Mouse (Mus musculus) layer of hippocampus, adult 2 months (tissue): ENCODE results near the gene 4933430I17Rik. TPM values are rescaled to one million over a fixed set of nuclear protein-coding genes. Genes with fewer than 3 reads are reported as not detected.
A peak's percentile ranks its signal among the peaks of the same experiment; 100 is the strongest.
"Not testable (repeated sequence)": the region's sequence is repeated elsewhere in the genome, so short reads cannot be mapped to it uniquely, and the experiment has no call there.

Experiments
- DNase-seq, 2 experiments: peaks; one replicate each; pipeline ENCODE4 v3.0.0; 2022; ENCODE audit warnings: low spot score in 2 of 2
- H3K27ac ChIP-seq: fragments of 200-600 bp; 2 replicates; pipeline ENCODE4 v1.8.1; 2022
- H3K4me3 ChIP-seq: fragments of 200-600 bp; 2 replicates; pipeline ENCODE4 v1.8.1; 2022; ENCODE audit warnings: mild to moderate bottlenecking
- CTCF ChIP-seq: fragments of 200-600 bp; conservative IDR thresholded peaks from 2 replicates; pipeline ENCODE4 v1.8.1; 2022; ENCODE audit warnings: antibody characterized with exemption, mild to moderate bottlenecking, moderate library complexity
- total RNA-seq, 2 experiments: library from RNA; stranded (reverse); gene quantifications; 2 replicates each; pipeline ENCODE4 v1.2.3; 2021

The 4933430I17Rik gene
- total RNA-seq, 2 experiments from 2014 or later, result 0.44 TPM; not detected in 1

DNA sequence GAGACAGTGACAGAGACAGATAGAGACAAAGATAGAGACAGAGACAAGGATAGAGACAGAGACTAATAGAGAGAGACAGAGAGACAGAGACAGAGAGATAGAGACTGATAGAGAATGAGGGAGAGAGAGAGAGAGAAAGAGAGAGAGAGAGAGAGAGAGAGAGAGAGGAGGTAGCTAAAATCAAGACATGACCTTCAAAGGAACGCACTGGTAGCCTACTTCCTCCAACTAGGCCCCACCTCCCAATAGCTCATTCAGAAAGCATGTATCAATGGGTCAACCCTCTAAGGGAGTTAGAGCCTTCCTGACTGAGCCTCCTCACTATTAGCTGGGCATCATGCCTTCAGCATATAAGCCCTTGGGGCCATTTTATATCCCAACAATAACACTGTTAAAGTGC lies 43.2 kb downstream of the 4933430I17Rik start:
- no peak for DNase-seq
- no peak overlapping the region for H3K4me3 ChIP-seq
- no peak for TF ChIP-seq CTCF
- H3K27ac ChIP-seq, result no peak overlapping the region

DNA sequence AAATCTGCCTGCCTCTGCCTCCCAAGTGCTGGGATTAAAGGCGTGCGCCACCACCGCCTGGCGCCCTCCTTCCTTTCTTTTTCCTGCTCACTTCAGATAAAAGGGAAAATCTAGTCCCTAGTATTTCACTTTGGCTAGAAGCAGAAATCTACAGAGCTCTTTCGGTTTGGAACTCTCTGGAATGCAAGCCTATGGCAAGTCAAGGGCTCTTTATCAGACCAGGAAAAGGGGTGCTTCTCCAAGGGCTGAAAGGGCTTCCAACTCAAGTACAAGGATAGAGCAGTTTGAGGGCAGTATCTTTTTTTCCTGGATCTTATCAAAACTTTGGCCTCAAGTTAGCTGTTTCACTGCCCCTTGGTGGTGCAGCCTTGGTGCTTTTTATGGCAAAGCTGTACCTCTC lies 44.4 kb downstream of the 4933430I17Rik start:
- no peak for TF ChIP-seq CTCF
- Histone ChIP-seq H3K4me3 (no peak overlapping the region), H3K27ac (no peak overlapping the region)
- no peak for DNase-seq

DNA sequence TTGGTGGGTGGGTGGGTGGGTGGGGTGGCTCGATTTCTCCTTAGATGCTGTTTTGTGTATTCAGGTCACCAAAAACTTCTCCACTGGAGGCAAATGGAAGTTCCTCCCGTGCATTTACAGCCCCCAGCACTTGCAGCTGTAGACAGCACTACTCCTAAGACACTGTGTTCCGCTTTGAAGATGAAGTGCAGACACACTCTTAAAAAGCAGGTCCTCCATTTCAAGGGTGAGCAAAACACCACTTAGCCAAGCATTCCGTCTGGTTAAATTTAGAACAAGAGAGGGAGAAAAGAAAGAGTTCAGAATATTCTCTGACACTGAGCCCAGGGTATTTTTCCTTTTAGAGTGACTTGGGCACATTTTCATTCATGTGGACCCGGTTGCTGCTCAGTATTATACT lies 44.9 kb downstream of the 4933430I17Rik start:
- no peak overlapping the region for H3K4me3 ChIP-seq

DNA sequence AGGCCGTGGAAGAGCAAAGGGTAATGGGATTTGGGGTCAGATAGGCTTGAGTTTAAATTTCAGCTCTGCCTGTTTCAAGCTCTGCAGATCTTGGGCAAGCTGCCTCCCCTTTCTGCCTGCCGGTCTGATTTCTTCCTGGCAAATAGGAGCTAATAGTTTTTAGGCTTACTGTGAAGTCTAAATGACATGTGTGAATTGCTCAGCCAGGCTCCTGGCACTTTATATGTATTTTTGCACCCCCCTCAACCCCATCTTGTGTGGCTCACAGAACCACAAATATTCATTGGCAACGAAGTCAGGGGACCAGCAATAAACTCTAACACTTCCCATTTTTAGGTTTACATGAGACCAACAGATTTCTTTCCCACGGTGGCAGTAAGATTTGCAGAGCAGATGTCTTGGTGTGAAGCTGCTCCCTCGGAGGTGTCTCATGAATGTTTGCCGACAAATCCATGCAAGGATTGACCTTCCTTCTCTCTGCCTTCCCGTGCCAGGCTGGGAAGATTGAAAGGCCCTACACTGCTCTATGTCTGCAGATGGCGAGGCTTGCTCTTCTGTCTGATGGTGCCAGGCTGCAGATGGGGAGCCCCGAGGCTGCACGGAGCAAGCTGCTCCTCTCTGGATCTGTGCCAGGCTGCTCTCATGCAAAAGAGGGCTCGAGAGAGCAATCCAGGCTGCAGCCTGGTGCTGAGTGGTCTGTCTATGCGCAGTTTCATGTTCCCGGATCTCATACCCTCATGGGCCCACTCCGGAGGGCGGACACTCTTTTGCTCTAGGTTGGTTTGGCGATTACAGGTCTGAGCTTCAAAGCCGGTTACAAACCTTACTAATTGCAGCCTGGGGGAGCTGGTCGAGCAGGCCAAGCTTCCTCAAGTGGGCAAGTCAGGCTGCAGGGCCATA lies 57.4 kb downstream of the 4933430I17Rik start:
- peak; percentile 74 to 77 for DNase-seq
- H3K27ac ChIP-seq, result peak overlapping the region; percentile 57; the same call in 1 of the 2 replicates
- peak overlapping the region; percentile 46 for H3K4me3 ChIP-seq
- TF ChIP-seq CTCF, result no peak

More for the DNA sequence above, 44.9 kb downstream of the 4933430I17Rik start:
- H3K27ac ChIP-seq, result no peak overlapping the region
- DNase-seq, result no peak
- no peak for TF ChIP-seq CTCF

DNA sequence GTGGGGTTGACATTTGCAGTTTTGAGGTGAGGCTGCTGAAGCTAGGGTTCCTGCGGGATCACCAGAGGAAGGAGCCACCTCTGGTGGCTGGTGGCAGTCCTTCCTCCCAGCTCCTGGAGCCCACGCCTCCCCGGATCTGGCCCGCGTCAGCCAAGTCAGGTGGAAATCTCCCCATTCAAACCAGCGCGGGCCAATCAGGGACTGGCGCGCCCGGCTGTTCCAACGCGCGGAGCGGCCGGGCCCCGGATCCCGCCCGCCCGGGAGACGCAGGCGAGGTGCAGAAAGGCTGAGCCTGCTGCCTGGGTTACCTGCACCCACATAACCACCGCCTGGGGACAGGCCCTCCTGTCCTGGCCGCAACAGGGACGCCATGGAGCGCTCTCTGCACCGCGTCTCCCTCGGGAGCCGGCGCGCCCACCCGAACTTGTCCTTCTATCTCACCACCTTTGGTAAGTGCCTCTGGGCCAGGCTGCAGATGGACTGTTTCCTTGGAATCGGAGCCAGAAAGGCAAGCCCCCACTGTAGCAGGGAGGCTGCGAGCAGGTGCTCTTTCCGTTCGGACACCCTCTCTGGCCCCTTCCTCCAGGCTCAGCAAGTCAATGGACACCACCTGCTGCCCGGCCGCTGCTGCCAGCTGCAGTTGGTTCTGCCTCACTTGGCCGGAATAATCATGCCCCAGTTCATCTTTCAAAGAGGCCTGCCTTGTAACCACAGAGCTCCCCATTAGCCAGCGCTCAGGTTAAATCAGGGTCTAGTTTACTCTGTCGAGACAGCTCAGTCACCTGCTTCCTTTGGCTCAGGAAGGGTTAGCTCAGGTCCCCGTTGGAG lies 58.3 kb downstream of the 4933430I17Rik start:
- DNase-seq, result peak; percentile 29 to 50
- peak; percentile 43 for TF ChIP-seq CTCF
- Histone ChIP-seq H3K4me3 (peak overlapping the region; percentile 46), H3K27ac (peak overlapping the region; percentile 57; the same call in 1 of the 2 replicates)

DNA sequence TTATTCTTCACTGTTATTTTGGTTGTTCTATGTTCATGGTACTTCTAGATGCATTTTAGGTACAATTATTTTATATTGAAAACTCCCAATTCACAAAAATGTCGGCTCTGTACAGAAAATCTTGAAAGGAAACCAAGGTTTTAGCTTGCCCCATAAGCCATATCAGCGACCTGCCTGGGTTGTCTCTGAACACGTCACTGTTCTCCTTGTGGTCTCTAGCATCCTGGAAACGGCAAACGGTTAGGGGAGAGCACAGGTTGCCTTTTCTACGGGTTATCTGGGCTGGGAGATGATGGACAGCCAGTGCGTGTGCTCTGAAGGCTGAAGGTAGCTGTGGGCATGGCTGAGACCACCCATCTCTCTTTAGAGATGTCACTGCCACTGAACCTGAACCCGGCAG lies 61.9 kb downstream of the 4933430I17Rik start:
- TF ChIP-seq CTCF, result no peak

DNA sequence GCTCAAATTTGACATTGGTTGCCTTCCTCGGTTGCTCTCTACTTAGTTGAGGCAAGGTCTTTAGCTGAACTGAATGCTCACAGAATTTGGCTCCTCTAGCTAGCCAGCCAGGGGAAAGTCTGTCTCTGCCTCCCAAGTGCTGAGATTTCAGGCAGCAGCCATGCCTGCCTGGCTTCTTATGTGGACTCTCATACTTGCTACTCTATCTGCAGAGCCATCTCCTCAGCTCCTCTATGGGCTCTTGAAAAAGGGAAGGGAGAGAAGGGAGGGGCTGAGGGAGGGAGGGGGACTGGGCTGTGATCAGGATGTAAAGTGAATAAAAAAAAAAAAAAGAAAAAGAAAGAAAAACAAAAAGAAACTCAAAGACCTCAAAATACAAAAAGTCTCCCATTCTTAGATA lies 65.7 kb downstream of the 4933430I17Rik start:
- no peak overlapping the region for H3K4me3 ChIP-seq
- no peak for TF ChIP-seq CTCF
- no peak overlapping the region for H3K27ac ChIP-seq
- no peak for DNase-seq

More for the DNA sequence above, 61.9 kb downstream of the 4933430I17Rik start:
- DNase-seq, result no peak
- no peak overlapping the region for H3K27ac ChIP-seq
- H3K4me3 ChIP-seq, result no peak overlapping the region

DNA sequence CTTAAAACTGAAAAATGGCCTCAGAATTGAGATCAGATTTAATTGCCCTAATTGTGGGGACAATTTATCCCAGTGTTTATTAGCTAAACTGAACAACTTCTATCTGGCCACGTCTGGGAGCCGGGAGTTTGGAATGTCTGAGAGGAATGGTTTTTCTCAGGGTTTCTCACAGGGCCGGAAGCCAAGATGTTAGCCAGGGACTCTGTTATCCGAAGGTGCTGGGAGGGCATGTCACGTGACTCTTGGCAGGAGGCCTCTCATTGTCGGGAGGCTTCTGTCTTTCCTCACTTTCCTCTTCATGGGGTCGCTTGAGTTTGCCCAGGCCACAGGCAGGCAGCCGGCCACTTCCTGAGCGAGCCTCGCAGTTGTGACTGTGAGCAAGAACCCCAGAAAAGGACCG lies 66.2 kb downstream of the 4933430I17Rik start:
- Histone ChIP-seq H3K4me3 (no peak overlapping the region), H3K27ac (no peak overlapping the region)
- no peak for DNase-seq
- no peak for TF ChIP-seq CTCF

DNA sequence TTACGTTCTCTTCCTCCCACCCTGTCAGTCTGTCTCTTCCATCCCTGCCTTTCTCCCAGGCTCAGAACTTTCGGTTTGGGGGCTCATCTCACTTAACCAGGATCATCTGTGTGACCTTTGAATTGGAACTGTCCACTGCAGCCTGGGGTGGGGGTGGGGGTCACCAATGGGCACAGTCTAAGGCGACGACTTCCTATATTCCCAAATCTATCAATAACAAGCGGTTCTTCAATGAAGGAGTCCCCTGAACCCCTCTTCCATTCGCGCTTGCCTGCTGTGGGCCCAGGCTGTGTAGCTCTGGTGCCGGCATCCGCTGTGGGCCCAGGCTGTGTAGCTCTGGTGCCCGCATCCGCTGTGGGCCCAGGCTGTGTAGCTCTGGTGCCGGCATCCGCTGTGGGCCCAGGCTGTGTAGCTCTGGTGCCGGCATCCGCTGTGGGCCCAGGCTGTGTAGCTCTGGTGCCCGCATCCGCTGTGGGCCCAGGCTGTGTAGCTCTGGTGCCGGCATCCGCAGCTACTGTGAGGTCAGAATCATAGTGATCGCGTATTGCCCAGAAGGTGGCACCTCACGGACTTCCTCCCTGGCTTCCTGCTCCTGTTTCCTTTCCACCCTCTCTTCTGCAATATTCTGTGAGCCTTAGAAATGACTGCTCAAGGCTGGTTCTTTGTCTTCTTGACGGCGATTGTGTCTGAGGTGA lies 68.5 kb downstream of the 4933430I17Rik start:
- not testable (repeated sequence) for DNase-seq, H3K4me3 ChIP-seq, H3K27ac ChIP-seq

DNA sequence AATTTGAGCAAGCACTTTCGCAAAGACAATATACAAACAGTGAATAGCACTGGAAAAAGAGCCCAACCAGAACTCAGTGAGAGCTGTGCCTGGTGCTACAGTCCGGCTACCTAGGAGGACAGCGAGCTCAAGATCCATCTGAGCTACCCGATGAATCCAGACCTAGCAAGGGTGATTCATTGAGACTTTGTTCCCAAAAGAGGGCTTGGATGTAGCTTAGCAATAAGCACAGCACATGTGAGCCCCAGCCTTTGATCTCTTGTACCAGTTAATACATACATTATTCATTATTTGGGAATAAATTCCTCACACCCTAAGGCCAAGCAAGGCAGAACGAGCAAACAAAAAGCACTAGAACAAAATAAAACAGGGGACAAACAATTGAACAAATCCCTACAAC lies 69.3 kb downstream of the 4933430I17Rik start:
- Histone ChIP-seq H3K27ac (no peak overlapping the region), H3K4me3 (no peak overlapping the region)
- no peak for DNase-seq
- TF ChIP-seq CTCF, result no peak

DNA sequence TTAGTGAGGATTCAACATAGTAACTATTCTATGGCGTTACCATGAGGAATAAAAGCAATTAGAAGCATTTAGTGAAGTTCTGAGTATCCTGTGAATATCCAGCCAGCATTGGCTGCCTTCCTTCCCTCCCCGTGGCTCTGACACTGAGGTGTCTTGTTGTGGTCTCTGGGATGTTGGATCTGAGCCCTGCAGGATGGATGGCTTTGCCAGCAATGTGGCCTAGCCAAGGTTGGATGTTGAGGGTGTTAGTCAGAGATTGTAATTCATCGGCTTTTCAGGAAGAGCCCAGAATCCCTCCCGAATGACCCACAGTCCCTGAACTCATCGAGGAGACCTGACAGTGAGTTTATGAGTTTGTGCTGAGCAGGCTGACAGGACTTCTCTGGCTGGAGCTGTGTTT lies 70.9 kb downstream of the 4933430I17Rik start:
- DNase-seq, result no peak

More for the DNA sequence above, 70.9 kb downstream of the 4933430I17Rik start:
- Histone ChIP-seq H3K4me3 (no peak overlapping the region), H3K27ac (no peak overlapping the region)
- TF ChIP-seq CTCF, result no peak

Other genes starting within 250 kb of the 4933430I17Rik start
- gene Fkbp15, start 164.8 kb upstream of the 4933430I17Rik start, total RNA-seq, result 10 to 100 TPM; 41.1 to 43.4 TPM
- 10 to 100 TPM; 11.7 to 11.9 TPM for gene Slc31a1, start 164.6 kb upstream of the 4933430I17Rik start, total RNA-seq
- 10 to 100 TPM; 49.0 to 51.3 TPM for gene Cdc26, start 116.7 kb upstream of the 4933430I17Rik start, total RNA-seq
- 10 to 100 TPM; 13.2 to 13.3 TPM for gene Prpf4, start 116.6 kb upstream of the 4933430I17Rik start, total RNA-seq
- gene Rnf183, start 90.1 kb upstream of the 4933430I17Rik start, total RNA-seq, result not detected
- gene Wdr31, start 54.5 kb upstream of the 4933430I17Rik start, total RNA-seq, result 1 to 10 TPM; 7.3 to 8.3 TPM
- gene Bspry, start 45.3 kb upstream of the 4933430I17Rik start, total RNA-seq, result under 1 TPM; 0.64 to 0.69 TPM
- 10 to 100 TPM in 1 of 2 experiments, 1 to 10 TPM in 1; 7.9 to 11.1 TPM for gene Hdhd3, start 21.9 kb upstream of the 4933430I17Rik start, total RNA-seq
- 10 to 100 TPM; 24.6 to 31.5 TPM for gene Alad, start 5.5 kb upstream of the 4933430I17Rik start, total RNA-seq
- 10 to 100 TPM; 28.0 to 28.5 TPM for gene Pole3, start 301 bp upstream of the 4933430I17Rik start, total RNA-seq
- 10 to 100 TPM; 18.9 to 21.6 TPM for gene Rgs3, start 34.5 kb downstream of the 4933430I17Rik start, total RNA-seq